Mouse (Mus musculus) bone marrow macrophage, adult 2 months (primary cell): ENCODE results near the gene Gm37419.

Experiments
- CTCF ChIP-seq: IDR thresholded peaks from 2 replicates; pipeline ENCODE4 v1.5.1; 2012; ENCODE audit warnings: low read depth, mild to moderate bottlenecking, low read length, moderate library complexity
- POLR2A ChIP-seq: IDR thresholded peaks from 2 replicates; pipeline ENCODE4 v1.6.1; 2012; ENCODE audit warnings: mild to moderate bottlenecking, low read depth, low read length, borderline replicate concordance

DNA sequence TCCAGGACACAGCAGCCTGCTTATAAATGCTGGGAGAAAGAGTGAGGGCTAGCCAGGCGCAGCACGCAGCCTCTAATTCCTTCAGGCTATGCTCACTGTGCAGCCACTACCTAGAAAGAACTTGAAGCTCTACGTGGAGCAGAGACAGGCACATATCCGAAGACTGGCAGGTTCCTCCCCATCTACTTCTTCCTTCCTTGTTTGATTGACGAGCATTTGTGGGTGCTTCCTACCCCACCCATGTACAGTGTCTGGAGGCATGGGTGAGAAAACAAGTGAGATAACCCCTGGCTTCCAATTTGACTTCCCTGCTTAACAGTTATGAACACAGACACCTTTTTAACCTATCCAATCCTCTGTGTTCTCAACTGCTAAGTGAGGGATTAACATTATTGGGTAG lies 28.5 kb downstream of the Gm37419 start:
- no peak for TF ChIP-seq CTCF
- no peak for TF ChIP-seq POLR2A
